Mouse (Mus musculus) gastrocnemius, postnatal 36 days (tissue): Measurements from ENCODE around the gene Pax2. TPM values are rescaled to one million over a fixed set of nuclear protein-coding genes. Genes with fewer than 3 reads are reported as not detected.
"Not testable (repeated sequence)": the region's sequence is repeated elsewhere in the genome, so short reads cannot be mapped to it uniquely, and the experiment has no call there.

ENCODE experiments used
- DNase-seq, 2 experiments: peaks; one replicate each; pipeline ENCODE4 v3.0.0; 2022
- intact Hi-C: fragments of 180-260 bp; cut with DNase I; formaldehyde crosslinking; loops from one replicate; pipeline ENCODE4 v1.15.1; 2025
- total RNA-seq, 2 experiments: library from RNA; stranded (reverse); gene quantifications; 2 replicates each; pipeline ENCODE4 v1.2.3; 2021

Pax2 gene
- total RNA-seq, 2 experiments from 2014 or later, result not detected

- no peak for DNase-seq
- intact Hi-C loops, result no loop called here
Measured at GRCm38 (mm10) chr19:44825819-44826218, 70.0 kb downstream of the Pax2 start.

DNA sequence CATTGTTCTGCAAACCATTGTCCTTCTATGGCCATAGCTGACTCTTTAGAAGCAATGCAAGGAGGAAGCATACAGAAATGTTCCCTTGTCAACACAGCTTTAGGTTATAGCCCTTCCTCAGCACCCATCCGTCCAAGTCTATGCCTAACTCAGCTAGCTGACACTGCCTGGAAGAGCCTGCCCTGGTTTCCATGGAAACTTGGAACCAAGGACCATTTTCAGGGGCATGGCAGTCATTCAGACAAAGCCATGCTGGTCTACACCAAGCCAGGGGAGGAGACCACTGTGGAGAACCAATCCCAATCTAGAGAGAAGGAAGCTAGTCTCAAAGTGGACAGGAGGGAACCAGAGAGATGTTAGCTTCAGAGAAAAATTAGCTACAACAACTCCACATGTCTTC, 77.5 kb downstream of the Pax2 start:
- DNase-seq, result no peak
- intact Hi-C loops, result no loop called here

GRCm38 (mm10) chr19:44834218-44835041, 78.6 kb downstream of the Pax2 start:
- DNase-seq, result no peak
- intact Hi-C loops, result no loop called here

GRCm38 (mm10) chr19:44835042-44835930, 79.4 kb downstream of the Pax2 start:
- no peak for DNase-seq
- intact Hi-C loops, result no loop called here

- intact Hi-C loops, result no loop called here
Measured at GRCm38 (mm10) chr19:44835931-44836861, 80.4 kb downstream of the Pax2 start.

GRCm38 (mm10) chr19:44837426-44838205, 81.8 kb downstream of the Pax2 start:
- DNase-seq, result no peak
- intact Hi-C loops, result no loop called here

More at GRCm38 (mm10) chr19:44835931-44836861, 80.4 kb downstream of the Pax2 start:
- no peak for DNase-seq

DNA sequence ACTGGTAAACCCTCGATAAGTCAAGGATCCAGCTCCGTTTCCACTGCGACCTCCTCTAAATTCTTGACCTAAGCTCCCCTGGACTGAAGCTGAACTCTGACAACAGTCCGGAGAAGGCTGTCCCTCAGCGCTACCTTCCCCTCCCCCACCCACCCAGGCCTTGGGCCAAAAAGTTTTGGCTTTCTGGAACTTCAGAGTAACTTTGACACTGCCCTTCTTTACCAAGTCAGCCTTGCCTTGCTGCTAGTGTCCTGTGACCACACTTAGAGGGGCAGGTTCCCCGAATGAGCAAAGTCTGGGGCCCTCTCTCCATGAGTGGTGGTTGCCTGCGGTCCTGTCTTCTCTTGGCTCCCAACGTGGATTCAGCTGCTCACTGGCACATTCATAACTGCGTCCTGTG, 82.5 kb downstream of the Pax2 start:
- intact Hi-C loops, result no loop called here

GRCm38 (mm10) chr19:44842661-44843060, 86.8 kb downstream of the Pax2 start:
- intact Hi-C loops, DNase-seq: not testable (repeated sequence)

More for the DNA sequence above, 82.5 kb downstream of the Pax2 start:
- no peak for DNase-seq

- intact Hi-C loops, result no loop called here
Measured at GRCm38 (mm10) chr19:44849465-44849864, 93.6 kb downstream of the Pax2 start.

GRCm38 (mm10) chr19:44858671-44859070, 102.8 kb downstream of the Pax2 start:
- intact Hi-C loops, result no loop called here
- DNase-seq, result no peak

More at GRCm38 (mm10) chr19:44849465-44849864, 93.6 kb downstream of the Pax2 start:
- DNase-seq, result no peak

DNA sequence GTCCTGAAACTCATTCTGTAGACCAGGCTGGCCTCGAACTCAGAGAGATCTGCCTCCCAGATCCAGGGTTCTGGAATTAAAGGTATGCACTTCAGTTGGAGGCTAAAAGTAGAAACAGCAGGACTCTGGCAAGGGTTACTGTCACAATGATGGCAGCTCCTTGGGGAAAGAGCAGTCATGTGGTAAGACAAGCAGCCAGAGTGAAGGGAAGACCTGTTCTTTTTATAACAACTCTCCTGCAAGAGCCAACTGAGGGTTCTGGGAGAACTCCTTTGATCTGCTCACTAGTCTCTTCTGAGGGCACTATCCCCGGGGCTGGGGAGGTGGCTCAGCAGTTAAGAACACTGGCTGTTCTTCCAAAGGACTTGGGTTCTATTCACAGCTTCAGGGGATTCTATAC, 112.9 kb downstream of the Pax2 start:
- no peak for DNase-seq
- intact Hi-C loops, result no loop called here

DNA sequence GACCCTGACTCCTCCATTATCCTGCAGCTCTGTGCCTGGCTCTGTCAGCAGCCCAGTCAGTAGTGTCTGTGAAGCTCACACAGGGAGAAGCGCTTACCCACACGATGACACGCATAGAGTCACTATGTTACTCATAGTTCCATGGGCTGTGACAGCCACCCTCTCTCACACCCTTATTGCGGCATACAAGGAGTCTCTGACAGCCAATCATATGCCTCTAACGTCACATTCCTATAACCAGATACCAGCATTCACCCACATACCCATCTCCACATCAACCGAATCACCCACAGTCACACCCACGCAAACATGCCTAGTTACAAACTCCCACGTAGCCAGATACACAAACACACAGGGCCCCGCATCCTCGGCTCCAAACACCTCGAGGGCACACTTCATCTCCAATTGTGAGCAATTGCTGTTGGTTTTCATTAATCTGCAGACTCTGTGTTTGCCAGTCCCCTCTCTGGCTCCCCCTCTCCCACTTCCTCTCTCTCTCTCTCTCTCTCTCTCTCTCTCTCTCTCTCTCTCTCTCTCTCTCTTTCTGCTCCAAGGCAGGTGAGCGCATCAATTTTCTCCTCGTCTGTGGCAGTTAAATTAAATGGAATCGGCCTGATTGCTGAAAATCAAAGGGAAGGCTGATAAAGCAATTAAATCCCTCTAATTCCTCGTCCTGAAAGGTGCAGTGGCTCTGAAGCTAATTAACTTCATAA, 118.5 kb downstream of the Pax2 start:
- intact Hi-C loops, result no loop called here
- no peak for DNase-seq

- intact Hi-C loops, result no loop called here
- DNase-seq, result no peak
Measured at GRCm38 (mm10) chr19:44874928-44875327, 119.1 kb downstream of the Pax2 start.

GRCm38 (mm10) chr19:44875718-44876117, 119.9 kb downstream of the Pax2 start:
- intact Hi-C loops, result no loop called here
- DNase-seq, result no peak

- intact Hi-C loops, result no loop called here
- DNase-seq, result no peak
Measured at GRCm38 (mm10) chr19:44876529-44876928, 120.7 kb downstream of the Pax2 start.

DNA sequence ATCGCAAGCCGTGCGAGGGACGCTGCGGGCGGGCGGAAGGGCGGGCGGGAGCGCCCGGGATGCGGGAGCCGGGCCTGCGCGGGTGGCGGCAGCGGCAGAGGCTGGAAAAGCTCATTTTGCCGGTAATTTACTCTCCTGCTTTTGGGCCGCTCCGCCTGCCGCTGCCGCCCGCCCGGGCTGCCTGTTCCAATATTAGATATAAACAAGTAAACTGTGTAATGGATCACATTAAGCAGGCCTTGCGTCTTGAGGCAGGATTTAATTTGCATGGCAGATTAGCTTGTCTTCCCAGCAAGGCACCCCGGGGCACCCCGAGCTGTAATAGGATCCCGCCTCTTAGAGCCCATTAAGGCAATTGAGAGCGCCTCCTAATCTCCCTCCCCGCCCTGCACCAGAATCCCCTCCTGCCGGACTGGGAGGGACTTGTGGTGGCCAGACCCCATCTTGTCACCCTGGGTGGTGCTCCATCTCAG, 126.7 kb downstream of the Pax2 start:
- intact Hi-C loops, result no loop called here
- peak; percentile 42 to 43 for DNase-seq

DNA sequence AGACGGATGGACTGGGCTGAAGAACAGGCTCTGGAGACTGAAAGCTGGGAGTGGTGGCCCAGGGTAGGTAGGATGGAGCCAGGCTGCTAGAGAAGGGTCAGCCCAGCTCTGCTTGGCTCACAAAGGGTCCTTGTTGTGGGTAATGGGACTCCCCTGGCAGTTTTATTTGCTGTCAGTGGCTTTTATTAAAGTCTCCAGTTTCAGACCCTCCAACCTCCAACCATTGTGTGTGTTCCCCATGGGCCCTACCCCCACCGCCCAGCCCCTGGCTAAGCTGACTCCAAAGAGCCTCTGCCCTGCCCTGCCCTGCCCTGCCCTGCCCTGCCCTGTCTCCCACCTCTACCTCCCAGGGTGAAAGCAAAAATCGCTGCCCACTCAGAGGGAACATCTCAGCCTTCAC, 128.5 kb downstream of the Pax2 start:
- intact Hi-C loops, result no loop called here
- no peak for DNase-seq

DNA sequence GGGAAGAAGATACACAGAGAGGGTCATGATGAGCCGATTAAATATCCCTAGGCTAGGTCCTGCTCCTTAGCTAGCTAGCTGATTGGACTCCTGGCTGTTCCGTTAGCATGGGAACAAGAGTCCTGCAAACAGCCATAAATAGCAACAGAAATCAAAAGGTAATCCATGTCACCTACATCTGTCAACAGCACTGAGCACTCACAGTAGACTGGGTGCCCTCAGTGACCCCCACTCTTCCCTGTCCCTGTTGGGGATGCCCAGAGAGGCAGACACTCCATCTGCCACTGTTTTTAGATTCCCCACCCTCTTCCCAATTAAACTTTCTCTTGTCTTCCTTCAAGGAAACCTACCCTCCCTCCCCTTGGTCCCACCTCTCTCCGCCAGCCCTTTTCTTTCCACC, 130.6 kb downstream of the Pax2 start:
- intact Hi-C loops, result loop anchor here (5.0 kb wide), 1 partner anchor 129 kb away; the partner anchor contains the start of gene Pax2
- no peak for DNase-seq
